Mouse (Mus musculus): ENCODE measurements at regions not wholly inside any gene's neighbourhood (a gene's known extent, or its start where the extent isn't known, plus 50 kb on each side); places are given as distances from the start of the nearest gene placed in this dataset.
"Not testable (repeated sequence)": the region's sequence is repeated elsewhere in the genome, so short reads cannot be mapped to it uniquely, and the experiment has no call there.

DNA sequence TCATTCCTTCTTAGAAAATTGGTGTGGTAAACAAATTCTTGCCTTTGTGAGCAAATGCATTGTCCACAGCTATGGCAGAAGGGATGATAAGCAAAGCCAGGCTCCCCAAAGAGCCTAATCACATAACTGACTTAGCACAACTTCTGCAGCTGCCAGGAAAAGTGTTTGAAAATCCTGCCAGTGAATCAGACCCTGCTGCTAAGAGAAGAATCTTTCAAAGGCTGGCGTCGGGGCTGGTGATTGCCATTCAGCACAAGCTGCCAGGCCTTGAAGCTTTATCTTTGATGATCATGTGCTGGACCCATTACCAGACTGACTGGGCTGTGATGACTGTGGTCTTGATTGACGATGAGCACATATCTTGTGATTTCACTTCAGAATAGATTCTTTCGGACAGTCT, 713.9 kb upstream of the Tex47 start:
- DNase-seq (ENCODE audit: low read depth): no peak

DNA sequence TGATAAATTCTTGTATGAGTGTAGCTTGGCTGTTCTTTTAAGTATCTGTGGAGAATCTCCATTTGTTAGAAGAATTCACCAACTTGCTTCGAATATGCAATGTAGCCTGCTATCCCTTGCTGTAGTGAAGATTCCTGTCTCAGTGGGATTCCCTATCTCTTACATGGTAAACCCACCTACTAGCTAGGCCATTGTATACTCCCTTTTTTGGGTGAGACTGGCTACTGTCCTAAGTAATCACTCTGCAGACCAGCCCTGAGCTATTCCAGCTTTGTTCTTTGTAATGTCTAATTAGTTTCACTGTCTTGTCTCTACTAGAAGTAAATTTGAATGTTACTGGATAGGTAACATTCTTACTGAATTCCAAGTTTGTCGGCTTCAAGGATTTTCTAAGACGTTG, 692.8 kb upstream of the Tex47 start:
- DNase-seq (ENCODE audit: low read depth): not testable (repeated sequence)

DNA sequence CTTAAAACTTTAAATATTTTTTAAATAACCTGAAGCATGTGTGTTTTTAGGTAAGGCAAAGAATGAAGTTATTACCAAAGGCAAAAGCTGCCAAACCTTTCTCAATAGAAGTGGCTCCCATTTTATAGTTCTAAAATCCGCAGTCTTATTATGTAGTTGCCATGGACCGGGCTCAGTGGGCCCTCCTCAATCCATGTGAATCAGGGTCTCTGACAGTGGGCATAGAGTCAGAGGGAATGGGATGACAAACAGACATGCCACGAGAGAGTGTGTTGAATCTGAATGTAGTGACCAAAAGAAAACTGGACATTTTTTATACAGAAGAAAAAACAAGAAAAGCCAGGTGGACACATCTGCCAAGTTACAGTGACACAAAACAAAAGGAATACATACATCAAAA, 659.0 kb upstream of the Tex47 start:
- DNase-seq (ENCODE audit: low read depth): no peak

DNA sequence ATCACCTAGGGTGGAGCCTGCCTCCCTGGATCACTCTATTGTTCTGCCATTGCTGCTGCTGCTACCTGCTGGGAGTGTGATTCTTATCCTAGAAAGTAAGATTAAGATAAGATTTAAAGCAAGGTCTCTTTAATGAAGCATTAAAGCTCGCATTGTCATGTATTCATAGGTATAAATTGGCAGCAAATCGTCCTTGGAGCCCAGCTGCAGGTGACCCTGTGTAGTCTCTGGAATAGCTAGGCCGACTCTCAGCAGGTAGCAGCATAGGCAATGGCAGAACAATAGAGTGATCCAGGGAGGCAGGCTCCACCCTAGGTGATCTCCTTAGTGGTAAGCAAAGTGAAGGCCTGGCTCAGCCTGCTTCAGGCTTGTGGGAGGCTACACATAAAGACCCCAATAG, 627.7 kb upstream of the Tex47 start:
- DNase-seq (ENCODE audit: low read depth): not testable (repeated sequence)

DNA sequence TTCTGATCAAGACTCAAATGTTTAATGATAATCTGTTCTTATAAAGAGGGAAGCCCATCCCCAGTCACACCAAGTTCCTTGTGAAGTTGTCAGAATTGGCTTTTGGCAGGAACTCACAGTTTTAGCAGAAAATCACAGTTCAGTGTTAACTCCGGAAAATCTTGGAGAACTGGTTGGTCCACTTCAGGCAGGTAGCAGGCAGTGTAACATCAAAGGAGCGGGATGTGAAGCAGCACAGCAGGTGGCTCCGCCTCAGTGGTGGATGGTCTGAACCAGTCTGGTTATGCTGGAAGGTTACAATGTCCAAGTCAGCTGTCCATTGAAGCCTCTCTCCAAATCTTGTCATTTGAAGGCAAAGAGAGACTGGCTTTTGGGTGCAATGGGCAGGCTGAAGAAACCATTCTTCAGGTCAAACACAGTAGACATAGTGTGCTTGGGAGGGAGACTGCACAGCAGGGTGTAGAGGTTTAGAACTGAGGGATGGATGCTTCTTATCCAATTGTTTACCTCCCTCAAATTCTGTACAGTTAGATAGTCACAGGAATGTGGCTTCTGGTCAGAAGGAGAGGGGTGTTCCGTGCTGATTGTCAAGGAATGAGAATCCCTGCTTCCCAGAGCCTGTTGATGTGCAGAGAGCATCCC, 594.1 kb upstream of the Tex47 start:
- DNase-seq (ENCODE audit: low read depth): no peak

DNA sequence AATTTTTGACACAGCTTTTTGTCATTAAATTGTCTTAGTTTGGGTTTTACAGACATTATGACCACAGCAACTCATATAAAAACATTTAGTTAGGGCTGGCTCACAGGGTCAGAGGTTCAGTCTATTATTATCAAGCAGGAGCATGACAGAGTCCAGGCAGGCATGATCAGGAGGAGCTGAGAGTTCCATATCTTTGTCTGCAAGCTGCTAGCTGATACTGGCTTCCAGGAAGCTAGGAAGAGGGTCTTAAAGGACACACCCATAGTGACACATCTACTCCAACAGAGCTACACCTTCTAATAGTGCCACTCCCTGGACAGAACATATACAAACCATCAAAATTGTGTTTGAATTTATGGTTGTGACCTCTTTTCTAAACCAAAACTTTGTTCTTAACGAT, 587.7 kb upstream of the Tex47 start:
- peak; percentile 1 for DNase-seq (ENCODE audit: low read depth)

DNA sequence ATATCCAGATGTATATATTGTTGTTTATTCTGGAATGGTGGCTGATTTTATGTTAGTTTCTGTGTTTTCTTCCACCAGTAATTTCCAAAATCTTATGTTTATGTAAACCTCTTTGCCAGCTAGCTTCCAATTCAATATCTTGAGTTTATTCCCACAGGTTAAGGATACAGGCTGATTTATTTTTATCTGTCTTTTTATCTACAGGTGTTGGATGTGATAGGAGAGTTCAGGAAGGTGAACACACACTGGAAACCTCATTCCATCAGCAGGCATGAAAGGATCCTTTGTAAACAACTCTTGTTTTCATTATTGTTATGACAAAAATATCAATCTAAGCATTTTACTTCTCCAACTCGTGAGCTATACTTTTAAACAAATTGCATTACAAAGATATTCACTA, 587.3 kb upstream of the Tex47 start:
- DNase-seq (ENCODE audit: low read depth): no peak

Measured in c-Kit-positive CD71-positive TER-119-negative erythroid progenitor cells, embryonic 14.5 days (primary cell).